Mouse (Mus musculus) induced T-regulatory cell, adult 2 months (primary cell): ENCODE measurements around the gene Olfr120.
"Not testable (repeated sequence)": the region's sequence is repeated elsewhere in the genome, so short reads cannot be mapped to it uniquely, and the experiment has no call there.

Source experiments
- DNase-seq: peaks from one replicate; pipeline ENCODE4 v3.0.0-alpha.2; 2012; ENCODE audit warnings: low read depth

Olfr120 gene

GRCm38 (mm10) chr17:37721508-37721907 lies at the start of gene Olfr120:
TSS of gene Olfr120 (plus strand) at chr17:37721808.
- no peak for DNase-seq

GRCm38 (mm10) chr17:37696264-37696663 lies 25.3 kb upstream of the Olfr120 start, which contains the start of gene Olfr119:
TSS of gene Olfr119 (plus strand) at chr17:37696564.
- DNase-seq = not testable (repeated sequence)

- no peak for DNase-seq
Measured at GRCm38 (mm10) chr17:37738070-37738469, 16.5 kb downstream of the Olfr120 start.

- no peak for DNase-seq
Measured at GRCm38 (mm10) chr17:37768307-37768706, 46.7 kb downstream of the Olfr120 start, which contains the start of gene Olfr122. TSS of gene Olfr122 (plus strand) at chr17:37768607.
